Mouse (Mus musculus) forebrain, embryonic 14.5 days (tissue): ENCODE measurements around the gene Gna12. TPM values are rescaled to one million over a fixed set of nuclear protein-coding genes. Genes with fewer than 3 reads are reported as not detected.

Experiments used
- ATAC-seq: fragments of 200-750 bp; cut with Nextera tagmentation; 2 replicates; pipeline ENCODE4 v1.8.0; 2017; ENCODE audit warnings: mild to moderate bottlenecking, moderate library complexity
- DNase-seq: peaks from one replicate; pipeline ENCODE4 v3.0.0-alpha.2; 2015; ENCODE audit warnings: low spot score
- H3K27ac ChIP-seq: fragments of 300-500 bp; sonication (generic); 2 replicates; pipeline ENCODE4 v1.5.1; 2014; ENCODE audit warnings: low read depth, mild to moderate bottlenecking, control low read depth, low read length, moderate library complexity
- H3K27me3 ChIP-seq: fragments of 300-500 bp; sonication (generic); replicated peaks from 2 replicates; pipeline ENCODE4 v1.6.1; 2014; ENCODE audit warnings: low read length, control low read depth, mixed read lengths; ENCODE audit not compliant: control insufficient read depth, insufficient read depth
- H3K36me3 ChIP-seq: fragments of 300-500 bp; sonication (generic); 2 replicates; pipeline ENCODE4 v1.6.1; 2014; ENCODE audit warnings: low read length, control low read depth; ENCODE audit not compliant: control insufficient read depth, insufficient read depth
- H3K4me1 ChIP-seq: fragments of 300-500 bp; sonication (generic); 2 replicates; pipeline ENCODE4 v1.6.1; 2014; ENCODE audit warnings: antibody characterized with exemption, low read length, control low read depth; ENCODE audit not compliant: control insufficient read depth, insufficient read depth
- H3K4me2 ChIP-seq: fragments of 300-500 bp; sonication (generic); 2 replicates; pipeline ENCODE4 v1.6.1; 2014; ENCODE audit warnings: mild to moderate bottlenecking, control low read depth, low read length
- H3K4me3 ChIP-seq: fragments of 300-500 bp; sonication (generic); 2 replicates; pipeline ENCODE4 v1.5.1; 2014; ENCODE audit warnings: low read depth, low read length, control low read depth
- H3K9ac ChIP-seq: fragments of 300-500 bp; sonication (generic); 2 replicates; pipeline ENCODE4 v1.6.1; 2014; ENCODE audit warnings: mild to moderate bottlenecking, low read length, control low read depth, moderate library complexity
- H3K9me3 ChIP-seq: fragments of 300-500 bp; sonication (generic); replicated peaks from 2 replicates; pipeline ENCODE4 v1.6.1; 2016; ENCODE audit warnings: low read length, control low read depth, mixed read lengths; ENCODE audit not compliant: control insufficient read depth
- WGBS: fragments of 180-500 bp; shearing (Covaris S2); extraction: QIAGEN DNeasy Blood & Tissue Kit; methylation state at CpG from one replicate; pipeline ENCODE4 v1.1.7; 2014; 5-methylcytosine and 5-hydroxymethylcytosine counted together
- polyA plus RNA-seq: library from polyadenylated mRNA; unstranded; fragments of >200 nt; fragmentation: Nextera tagmentation; extraction: Ambion mirVana; gene quantifications from 2 replicates; pipeline ENCODE4 v1.2.1, GENCODE M21; 2014

Gene Gna12
- polyA plus RNA-seq, 1 experiment from 2014 or later, result 19.9 TPM

DNA sequence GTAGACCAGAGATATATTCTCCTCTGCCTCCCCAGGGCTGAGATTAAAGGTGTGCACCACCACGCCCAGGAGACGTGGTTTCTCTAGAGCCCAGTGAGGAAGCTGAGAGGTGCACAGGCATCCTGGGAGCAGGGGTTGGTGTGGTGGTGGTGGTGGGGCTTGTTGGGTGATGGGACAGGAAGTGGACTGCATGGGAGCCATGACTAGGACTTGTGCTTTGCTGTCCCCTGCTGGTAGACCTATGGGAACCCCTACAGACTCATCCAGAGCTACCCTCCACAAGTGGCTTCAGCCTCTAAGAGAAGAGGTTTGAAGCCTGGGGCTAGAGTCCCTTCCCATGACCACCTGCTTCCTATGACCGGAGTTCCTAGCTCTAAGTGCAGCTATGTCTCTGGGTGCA is 28.1 kb upstream of the Gna12 start:
- no peaks in the 10 kb centered on the region for H3K4me1 ChIP-seq
- no peaks in the 10 kb centered on the region for H3K27me3 ChIP-seq
- no peaks in the 10 kb centered on the region for H3K9me3 ChIP-seq
- no peak overlapping the region for H3K4me2 ChIP-seq
- H3K9ac ChIP-seq, result no peak overlapping the region
- 95% methylated on average over 3 of the region's 3 CpGs for WGBS
- ATAC-seq (no peak), DNase-seq (no peak)
- H3K4me3 ChIP-seq, result no peak overlapping the region
- no peak overlapping the region for H3K27ac ChIP-seq
- H3K36me3 ChIP-seq, result no peaks in the 10 kb centered on the region

DNA sequence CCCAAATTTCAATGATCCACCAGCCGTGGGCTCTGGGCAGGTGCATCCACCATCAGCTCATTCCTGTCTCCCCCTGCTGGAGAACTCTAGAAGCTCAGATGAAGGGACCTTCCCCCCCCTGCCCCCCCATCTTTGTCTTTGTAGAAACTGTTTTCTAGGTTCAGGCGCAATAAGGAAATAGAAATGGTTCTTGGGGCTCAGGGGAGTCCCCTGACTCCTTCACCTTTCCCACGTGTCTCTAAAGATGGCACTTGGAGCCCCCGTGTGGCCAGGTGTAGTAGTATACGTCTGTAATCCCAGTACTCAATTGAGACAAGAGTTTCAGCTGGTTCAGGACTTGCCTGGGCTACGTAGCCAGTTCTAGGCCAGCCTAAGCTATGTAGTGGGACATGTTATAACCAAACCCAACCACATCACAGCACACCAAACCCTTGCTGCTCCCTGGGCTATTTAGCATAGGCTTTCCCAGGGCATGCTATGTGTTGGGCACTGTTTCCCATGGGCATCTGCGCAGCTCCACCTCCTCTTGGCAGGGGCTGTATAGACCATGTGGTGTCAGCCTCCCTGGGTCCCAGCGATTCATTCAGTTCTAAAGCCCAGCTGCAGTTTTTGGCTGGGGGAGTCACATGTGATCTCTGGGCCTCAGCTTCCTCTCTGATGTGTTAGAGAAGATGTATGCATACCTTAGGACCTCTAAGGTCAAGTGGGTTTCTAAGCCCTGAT is 27.4 kb upstream of the Gna12 start:
- Histone ChIP-seq H3K36me3 (no peaks in the 10 kb centered on the region), H3K9ac (no peak overlapping the region), H3K4me2 (no peak overlapping the region), H3K4me1 (no peaks in the 10 kb centered on the region), H3K4me3 (no peak overlapping the region), H3K27me3 (no peaks in the 10 kb centered on the region), H3K27ac (no peak overlapping the region), H3K9me3 (no peaks in the 10 kb centered on the region)
- peak; percentile 17 for DNase-seq
- 61% methylated on average over 8 of the region's 8 CpGs for WGBS
- ATAC-seq, result no peak

DNA sequence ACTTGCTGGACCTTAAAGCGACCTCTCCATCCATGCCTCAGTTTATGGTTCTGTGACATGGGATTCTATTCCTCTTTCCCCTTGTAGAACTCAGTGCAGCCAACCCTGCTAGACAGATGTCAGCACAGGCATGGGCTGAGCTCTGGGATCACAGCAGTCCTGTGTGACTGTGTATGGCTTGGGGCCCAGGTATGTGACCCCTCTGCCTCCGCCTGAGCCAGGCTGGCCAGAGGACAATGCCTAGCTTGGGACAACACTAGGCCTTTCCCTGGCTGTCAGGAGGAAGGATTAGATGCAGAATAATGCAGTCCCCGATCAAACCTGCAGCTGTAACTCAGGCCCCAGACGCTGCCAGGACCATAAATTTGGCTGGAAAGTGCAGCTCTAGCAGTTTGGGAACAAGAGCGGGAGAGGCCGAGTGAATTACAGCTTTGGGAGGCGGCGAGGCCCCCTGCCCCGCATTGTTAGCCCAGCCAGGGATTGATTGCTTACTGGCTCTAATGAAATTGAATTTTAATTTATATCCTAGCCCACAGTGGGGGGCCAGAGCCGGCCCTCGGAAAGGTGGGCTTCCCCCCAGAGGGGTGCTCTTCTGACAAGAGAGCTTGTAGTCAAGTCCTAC is 25.8 kb upstream of the Gna12 start:
- H3K36me3 ChIP-seq, result no peaks in the 10 kb centered on the region
- no peak overlapping the region for H3K9ac ChIP-seq
- WGBS, result 37% methylated on average over 11 of the region's 11 CpGs
- H3K4me3 ChIP-seq, result no peak overlapping the region
- ATAC-seq, result no peak
- no peak overlapping the region for H3K4me2 ChIP-seq
- DNase-seq, result no peak
- no peaks in the 10 kb centered on the region for H3K27me3 ChIP-seq
- H3K9me3 ChIP-seq, result no peaks in the 10 kb centered on the region
- H3K4me1 ChIP-seq, result no peaks in the 10 kb centered on the region
- H3K27ac ChIP-seq, result no peak overlapping the region

DNA sequence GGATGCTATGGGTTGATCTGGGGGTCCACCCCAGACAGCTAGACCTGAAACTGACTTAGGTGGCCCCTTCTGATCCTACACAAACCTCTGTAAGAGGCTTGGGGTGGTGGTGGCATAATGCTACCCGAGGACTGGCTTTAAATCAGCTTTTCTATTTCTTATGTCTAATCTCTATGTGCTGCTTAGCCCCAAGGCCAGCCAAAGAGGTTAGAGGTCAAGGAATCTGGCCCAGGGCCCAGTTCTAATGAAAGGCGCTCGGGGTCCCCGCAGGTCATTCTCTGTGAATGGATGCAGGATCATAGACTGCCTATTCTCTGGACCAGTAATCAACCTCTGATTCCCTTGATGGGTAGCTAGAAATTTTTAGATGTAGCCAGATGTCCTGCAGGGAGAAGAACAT is 24.5 kb upstream of the Gna12 start:
- WGBS, result 84% methylated on average over 4 of the region's 4 CpGs
- Histone ChIP-seq H3K9me3 (no peaks in the 10 kb centered on the region), H3K4me1 (no peaks in the 10 kb centered on the region), H3K36me3 (no peaks in the 10 kb centered on the region), H3K27me3 (no peaks in the 10 kb centered on the region), H3K4me2 (no peak overlapping the region), H3K9ac (no peak overlapping the region), H3K4me3 (no peak overlapping the region), H3K27ac (no peak overlapping the region)
- DNase-seq (no peak), ATAC-seq (no peak)

DNA sequence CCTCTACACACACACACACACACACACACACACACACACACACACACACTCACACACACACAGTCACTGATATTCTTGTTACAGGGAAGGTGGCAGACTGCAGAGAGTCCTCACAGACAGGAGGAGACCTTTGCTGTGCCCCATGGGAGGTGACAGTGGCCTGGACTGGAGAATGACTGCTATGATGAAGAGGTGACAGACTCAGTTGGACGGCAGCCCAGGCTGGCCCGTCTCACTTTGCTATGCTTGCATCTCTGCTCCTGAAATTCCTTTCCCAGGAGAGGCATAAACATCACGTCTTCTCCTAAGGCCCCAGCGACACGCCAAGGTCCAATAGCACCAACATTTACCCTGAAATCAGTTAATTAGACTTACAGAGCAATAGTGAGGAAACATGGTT is 23.5 kb upstream of the Gna12 start:
- H3K27me3 ChIP-seq, result no peaks in the 10 kb centered on the region
- ATAC-seq, result no peak
- no peak overlapping the region for H3K4me2 ChIP-seq
- no peak overlapping the region for H3K27ac ChIP-seq
- H3K4me3 ChIP-seq, result no peak overlapping the region
- no peak overlapping the region for H3K9ac ChIP-seq
- WGBS, result 84% methylated on average over 5 of the region's 5 CpGs
- no peaks in the 10 kb centered on the region for H3K4me1 ChIP-seq
- DNase-seq, result no peak
- no peaks in the 10 kb centered on the region for H3K9me3 ChIP-seq
- no peaks in the 10 kb centered on the region for H3K36me3 ChIP-seq

DNA sequence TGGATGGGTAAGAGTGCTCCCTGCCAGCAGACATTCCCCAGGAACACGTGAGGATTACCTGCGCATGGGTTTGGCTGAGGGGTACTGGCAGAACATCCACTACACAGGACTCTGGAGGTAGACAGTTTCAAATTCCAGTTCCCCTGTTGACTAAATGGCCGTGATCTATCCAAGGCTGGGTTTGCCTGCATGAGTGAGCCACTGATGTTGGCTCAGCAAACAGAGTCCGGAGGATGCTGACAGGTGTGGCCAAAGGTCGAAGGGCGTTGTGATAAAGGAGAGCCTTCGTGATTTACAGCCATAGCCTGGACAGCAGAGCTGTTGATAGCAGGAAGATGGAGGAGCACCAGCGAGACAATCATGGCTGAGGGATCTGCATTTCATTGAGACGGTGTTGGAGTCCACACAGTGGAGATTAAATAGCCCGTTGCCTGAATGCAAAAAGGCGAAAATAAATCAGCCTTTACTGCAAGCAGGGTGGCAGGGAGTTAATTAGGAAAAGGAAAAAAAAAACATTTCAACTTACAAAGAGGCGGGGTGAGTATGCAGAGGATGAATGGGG is 22.3 kb upstream of the Gna12 start:
- H3K27ac ChIP-seq, result no peak overlapping the region
- 73% methylated on average over 12 of the region's 12 CpGs for WGBS
- no peaks in the 10 kb centered on the region for H3K4me1 ChIP-seq
- DNase-seq, result no peak
- no peak overlapping the region for H3K9ac ChIP-seq
- H3K36me3 ChIP-seq, result no peaks in the 10 kb centered on the region
- no peak overlapping the region for H3K4me3 ChIP-seq
- H3K9me3 ChIP-seq, result no peaks in the 10 kb centered on the region
- ATAC-seq, result no peak
- no peaks in the 10 kb centered on the region for H3K27me3 ChIP-seq
- H3K4me2 ChIP-seq, result no peak overlapping the region

DNA sequence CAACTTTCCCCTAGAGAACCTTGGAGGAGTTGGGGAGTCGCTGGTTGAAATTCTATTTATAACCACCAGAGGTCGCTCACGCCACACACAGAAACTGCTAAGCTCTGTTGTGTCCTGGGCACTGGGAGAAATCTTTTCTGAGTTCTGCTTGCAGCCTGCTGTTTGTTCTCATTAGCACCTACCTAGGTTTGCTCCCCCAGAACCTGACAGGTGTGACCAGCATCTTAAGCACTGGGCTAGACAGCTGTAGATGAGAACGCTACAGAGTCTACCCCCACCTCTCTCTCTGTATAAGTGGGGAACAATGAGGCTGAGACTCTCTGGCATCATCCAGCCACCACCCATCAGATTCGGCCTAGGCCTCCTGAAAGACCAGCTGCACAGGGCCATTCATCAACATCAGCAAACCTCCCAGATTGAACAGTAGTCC is 17.1 kb upstream of the Gna12 start:
- Histone ChIP-seq H3K4me2 (no peak overlapping the region), H3K9ac (no peak overlapping the region), H3K9me3 (no peaks in the 10 kb centered on the region), H3K27ac (peak overlapping the region; percentile 21; the same call in 1 of the 2 replicates), H3K36me3 (no peaks in the 10 kb centered on the region), H3K4me3 (no peak overlapping the region), H3K4me1 (no peaks in the 10 kb centered on the region), H3K27me3 (no peaks in the 10 kb centered on the region)
- ATAC-seq, result peak; percentile 71
- peak; percentile 85 for DNase-seq
- 16% methylated on average over 5 of the region's 5 CpGs for WGBS

DNA sequence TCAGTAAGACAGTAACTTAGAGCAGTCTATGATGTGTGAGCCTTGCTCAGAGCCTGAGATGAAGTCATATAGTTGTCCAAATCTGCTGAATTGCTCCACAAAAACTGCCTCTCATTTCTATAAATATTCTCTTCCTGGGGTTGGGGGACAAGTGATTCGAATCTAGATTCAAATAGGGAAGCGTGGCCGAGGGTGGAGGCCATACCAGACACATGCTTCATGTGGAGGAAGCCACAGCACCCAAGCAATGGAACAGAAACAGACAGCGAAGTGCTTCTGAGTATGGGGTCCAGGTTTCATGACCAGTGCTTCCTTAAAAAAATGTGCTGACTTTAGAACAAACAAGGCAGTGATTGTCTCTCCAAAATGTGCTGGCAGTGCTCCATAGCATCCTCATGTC is 11.7 kb upstream of the Gna12 start:
- DNase-seq, result no peak
- no peak overlapping the region for H3K4me2 ChIP-seq
- 78% methylated on average over 4 of the region's 4 CpGs for WGBS
- no peak overlapping the region for H3K9ac ChIP-seq
- no peaks in the 10 kb centered on the region for H3K9me3 ChIP-seq
- no peak for ATAC-seq
- H3K4me3 ChIP-seq, result no peak overlapping the region
- H3K36me3 ChIP-seq, result no peaks in the 10 kb centered on the region
- no peak overlapping the region for H3K27ac ChIP-seq
- H3K4me1 ChIP-seq, result no peaks in the 10 kb centered on the region
- H3K27me3 ChIP-seq, result no peaks in the 10 kb centered on the region

DNA sequence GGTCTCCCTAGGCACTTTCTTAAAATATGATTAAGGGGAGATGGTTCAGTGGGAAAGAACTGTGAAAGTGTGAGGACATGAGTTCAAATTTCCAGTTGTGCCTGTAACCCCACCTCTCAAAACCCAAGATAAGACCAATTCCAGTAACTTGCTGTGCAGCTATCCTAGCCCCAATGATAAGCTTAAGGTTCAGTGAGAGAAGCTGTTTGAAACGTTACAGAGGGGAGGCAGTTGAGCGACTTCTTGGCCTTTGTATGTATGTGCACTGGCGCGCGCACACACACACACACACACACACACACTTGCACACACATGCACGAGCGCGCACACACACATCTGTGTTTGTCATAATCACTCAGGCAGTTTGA is 817 bp upstream of the Gna12 start:
- Histone ChIP-seq H3K4me3 (no peak overlapping the region), H3K27ac (no peak overlapping the region), H3K4me2 (peak overlapping the region; percentile 46), H3K4me1 (peaks cover 27% of the 10 kb centered on the region), H3K9ac (no peak overlapping the region; the same call in 1 of the 2 replicates), H3K27me3 (no peaks in the 10 kb centered on the region), H3K9me3 (no peaks in the 10 kb centered on the region), H3K36me3 (0 out of 2 replicates have a peak, but pooled peaks cover 3% of the 10 kb centered on the region)
- ATAC-seq (no peak), DNase-seq (no peak)
- WGBS, result 79% methylated on average over 8 of the region's 8 CpGs
